Mouse (Mus musculus): ENCODE measurements around the gene Bnipl. TPM values are rescaled to one million over a fixed set of nuclear protein-coding genes. Genes with fewer than 3 reads are reported as not detected.

Gene Bnipl
- total and polyA plus RNA-seq, 2 experiments from 2014 or later, result not detected

- Histone ChIP-seq H3K27me3 (ENCODE audit: insufficient read depth, low read length) (no peaks in the 10 kb centered on the region), H3K4me2 (ENCODE audit: low read depth, low read length) (no peak overlapping the region), H3K4me3 (ENCODE audit: low read length) (no peak overlapping the region), H3K27ac (no peak overlapping the region), H3K36me3 (ENCODE audit: insufficient read depth, low read length) (peaks cover 42% of the 10 kb centered on the region), H3K9me3 (ENCODE audit: low read length) (no peaks in the 10 kb centered on the region), H3K9ac (replicated peaks; ENCODE audit: low read length) (no peak overlapping the region), H3K4me1 (ENCODE audit: insufficient read depth, low read length) (no peaks in the 10 kb centered on the region)
- ATAC-seq, result no peak; the same call in 1 of the 2 replicates
- peak; percentile 56 for DNase-seq (ENCODE audit: low spot score)
- 50% methylated on average over 11 of the region's 11 CpGs for WGBS
- peak; percentile 69 for TF ChIP-seq CTCF (IDR thresholded peaks at IDR 0.05; ENCODE audit: low read depth)
Observed at GRCm38 (mm10) chr3:95263089-95263739, 12.2 kb upstream of the Bnipl start.

- Histone ChIP-seq H3K27ac (no peak overlapping the region), H3K4me1 (ENCODE audit: insufficient read depth, low read length) (no peaks in the 10 kb centered on the region), H3K9me3 (ENCODE audit: low read length) (no peaks in the 10 kb centered on the region), H3K4me3 (ENCODE audit: low read length) (no peak overlapping the region), H3K9ac (replicated peaks; ENCODE audit: low read length) (no peak overlapping the region), H3K27me3 (ENCODE audit: insufficient read depth, low read length) (no peaks in the 10 kb centered on the region), H3K4me2 (ENCODE audit: low read depth, low read length) (no peak overlapping the region), H3K36me3 (ENCODE audit: insufficient read depth, low read length) (peaks cover 42% of the 10 kb centered on the region)
- DNase-seq (ENCODE audit: low spot score) (no peak), ATAC-seq (no peak)
- no peak for TF ChIP-seq CTCF (IDR thresholded peaks at IDR 0.05; ENCODE audit: low read depth)
- WGBS, result 95% methylated on average over 4 of the region's 4 CpGs
Observed at GRCm38 (mm10) chr3:95261975-95262374, 11.0 kb upstream of the Bnipl start.

DNA sequence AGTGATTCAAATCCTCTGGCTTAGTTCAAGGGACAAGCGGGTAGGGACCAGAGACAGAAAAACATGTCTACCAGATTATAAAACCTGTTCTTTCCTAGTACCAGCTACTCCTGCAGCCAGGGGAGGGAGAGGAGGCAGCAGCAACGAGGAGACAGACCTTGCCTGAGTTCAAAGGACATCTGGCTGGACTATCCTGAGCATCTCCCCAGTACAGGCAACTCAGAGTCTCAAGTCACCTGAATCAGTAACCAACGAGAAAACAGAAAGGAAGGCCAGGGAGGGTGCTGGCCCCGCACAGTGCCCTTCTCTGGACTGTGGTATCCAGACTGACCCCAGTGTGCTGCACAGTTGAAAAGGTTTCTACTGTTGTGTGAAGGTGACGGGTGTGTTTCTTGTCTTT, 5.9 kb upstream of the Bnipl start:
- DNase-seq (ENCODE audit: low spot score) (no peak), ATAC-seq (no peak)
- H3K36me3 ChIP-seq (ENCODE audit: insufficient read depth, low read length), result peaks cover 33% of the 10 kb centered on the region
- H3K9me3 ChIP-seq (ENCODE audit: low read length), result no peaks in the 10 kb centered on the region
- H3K27ac ChIP-seq, result no peak overlapping the region
- H3K4me3 ChIP-seq (ENCODE audit: low read length), result no peak overlapping the region
- no peak for TF ChIP-seq CTCF (IDR thresholded peaks at IDR 0.05; ENCODE audit: low read depth)
- 88% methylated on average over 5 of the region's 5 CpGs for WGBS
- no peak overlapping the region for H3K4me2 ChIP-seq (ENCODE audit: low read depth, low read length)
- H3K4me1 ChIP-seq (ENCODE audit: insufficient read depth, low read length), result no peaks in the 10 kb centered on the region
- no peaks in the 10 kb centered on the region for H3K27me3 ChIP-seq (ENCODE audit: insufficient read depth, low read length)
- H3K9ac ChIP-seq (replicated peaks; ENCODE audit: low read length), result no peak overlapping the region

GRCm38 (mm10) chr3:95250361-95250760, 632 bp downstream of the Bnipl start:
- Histone ChIP-seq H3K4me1 (ENCODE audit: insufficient read depth, low read length) (no peaks in the 10 kb centered on the region), H3K36me3 (ENCODE audit: insufficient read depth, low read length) (peaks cover 11% of the 10 kb centered on the region), H3K9me3 (ENCODE audit: low read length) (no peaks in the 10 kb centered on the region), H3K27me3 (ENCODE audit: insufficient read depth, low read length) (no peaks in the 10 kb centered on the region), H3K27ac (no peak overlapping the region), H3K4me3 (ENCODE audit: low read length) (no peak overlapping the region), H3K4me2 (ENCODE audit: low read depth, low read length) (no peak overlapping the region), H3K9ac (replicated peaks; ENCODE audit: low read length) (no peak overlapping the region)
- no peak for ATAC-seq
- no peak for DNase-seq (ENCODE audit: low spot score)
- 77% methylated on average over 5 of the region's 5 CpGs for WGBS
- no peak for TF ChIP-seq CTCF (IDR thresholded peaks at IDR 0.05; ENCODE audit: low read depth)

DNA sequence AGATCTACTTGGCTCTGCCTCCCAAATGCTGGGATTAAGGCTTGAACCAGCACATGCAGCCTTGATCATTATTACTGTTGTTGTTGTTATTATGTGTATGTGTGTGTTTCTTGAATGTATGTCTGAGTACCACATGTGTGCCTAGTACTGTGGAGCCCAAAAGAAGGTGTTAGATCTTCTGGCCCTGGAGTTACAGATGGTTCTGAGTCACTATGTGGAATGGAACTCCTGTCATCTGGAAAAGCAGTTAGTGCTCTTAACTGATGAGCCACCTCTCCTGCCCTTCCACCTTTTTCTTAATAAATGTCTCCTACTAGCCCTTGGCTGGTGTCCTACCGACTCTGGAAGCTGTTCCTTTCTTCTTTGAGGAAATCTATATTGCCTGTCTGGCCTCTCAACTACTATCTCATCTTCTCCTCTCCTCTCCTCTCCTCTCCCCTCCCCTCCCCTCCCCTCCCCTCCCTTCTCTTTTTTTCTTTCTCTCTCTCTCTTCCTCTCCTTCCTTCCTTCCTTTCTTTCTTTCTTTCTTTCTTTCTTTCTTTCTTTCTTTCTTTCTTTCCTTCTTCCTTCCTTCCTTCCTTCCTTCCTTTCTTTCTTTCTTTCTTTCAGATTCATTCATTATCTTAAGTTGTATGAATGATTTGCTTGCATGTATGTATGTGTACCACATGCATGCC, 3.2 kb downstream of the Bnipl start:
- Histone ChIP-seq H3K4me3 (ENCODE audit: low read length) (no peak overlapping the region), H3K27ac (no peak overlapping the region), H3K4me2 (ENCODE audit: low read depth, low read length) (no peak overlapping the region), H3K4me1 (ENCODE audit: insufficient read depth, low read length) (no peaks in the 10 kb centered on the region), H3K9me3 (ENCODE audit: low read length) (no peaks in the 10 kb centered on the region), H3K27me3 (ENCODE audit: insufficient read depth, low read length) (no peaks in the 10 kb centered on the region), H3K36me3 (ENCODE audit: insufficient read depth, low read length) (no peaks in the 10 kb centered on the region), H3K9ac (replicated peaks; ENCODE audit: low read length) (no peak overlapping the region)
- WGBS, result 74% methylated on average over 1 of the region's 1 CpGs
- no peak for TF ChIP-seq CTCF (IDR thresholded peaks at IDR 0.05; ENCODE audit: low read depth)
- no peak for ATAC-seq
- no peak for DNase-seq (ENCODE audit: low spot score)

DNA sequence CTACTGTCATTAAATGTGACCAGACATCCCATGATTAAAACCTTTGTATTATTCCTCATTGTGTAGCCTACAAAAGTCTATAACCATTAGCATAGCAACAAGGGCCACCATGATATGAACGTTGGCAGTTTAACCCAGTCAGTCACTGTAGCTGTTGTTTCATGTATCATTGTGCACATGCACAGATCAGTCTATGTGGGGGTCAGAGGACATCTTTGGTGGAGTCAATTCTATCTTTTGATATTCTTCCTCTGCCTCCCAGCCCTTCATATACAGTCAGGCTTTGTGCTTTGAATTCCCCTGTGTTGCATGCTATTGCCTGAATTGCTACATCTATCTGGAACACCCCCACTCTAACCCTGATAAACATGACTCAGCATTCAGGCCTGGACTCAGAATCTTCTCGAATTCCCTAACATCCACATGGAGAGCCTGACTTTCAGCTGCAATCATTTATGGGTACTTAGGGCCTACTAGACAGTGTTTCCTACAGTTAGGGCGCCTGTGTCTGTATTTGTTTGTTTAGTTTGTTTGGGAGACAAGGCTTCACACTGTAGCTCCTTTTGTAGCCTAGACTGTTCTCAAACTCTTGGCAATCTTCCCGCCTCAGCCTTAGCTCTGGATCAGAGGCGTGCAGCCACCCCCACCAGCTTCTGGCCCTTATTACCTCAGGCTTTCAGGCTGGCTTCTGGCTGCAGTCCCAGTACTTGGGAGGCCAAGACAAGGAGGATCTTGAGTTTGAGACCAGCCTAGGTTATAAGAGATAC, 4.3 kb downstream of the Bnipl start:
- ATAC-seq, result peak; percentile 77
- Histone ChIP-seq H3K36me3 (ENCODE audit: insufficient read depth, low read length) (no peaks in the 10 kb centered on the region), H3K9me3 (ENCODE audit: low read length) (no peaks in the 10 kb centered on the region), H3K9ac (replicated peaks; ENCODE audit: low read length) (no peak overlapping the region), H3K4me1 (ENCODE audit: insufficient read depth, low read length) (no peaks in the 10 kb centered on the region), H3K27me3 (ENCODE audit: insufficient read depth, low read length) (no peaks in the 10 kb centered on the region), H3K27ac (no peak overlapping the region), H3K4me3 (ENCODE audit: low read length) (no peak overlapping the region), H3K4me2 (ENCODE audit: low read depth, low read length) (no peak overlapping the region)
- TF ChIP-seq CTCF (IDR thresholded peaks at IDR 0.05; ENCODE audit: low read depth), result no peak
- peak; percentile 67 for DNase-seq (ENCODE audit: low spot score)
- WGBS, result 67% methylated on average over 5 of the region's 5 CpGs

Data from hindbrain, postnatal 0 days (tissue).